Mouse (Mus musculus) lung, postnatal 0 days (tissue): ENCODE results near the gene Rilp.
A peak's percentile ranks its signal among the peaks of the same experiment; 100 is the strongest.

Experiments
- CTCF ChIP-seq: IDR thresholded peaks from 2 replicates; pipeline ENCODE4 v1.5.1; 2016; ENCODE audit warnings: antibody characterized with exemption, mild to moderate bottlenecking
- EP300 ChIP-seq: IDR thresholded peaks from 2 replicates; pipeline ENCODE4 v1.6.1; 2016; ENCODE audit warnings: antibody characterized with exemption, mild to moderate bottlenecking, control low read depth

GRCm38 (mm10) chr11:75549658-75550111, 39.8 kb downstream of the Rilp start:
- TF ChIP-seq CTCF (no peak), EP300 (peak; percentile 99)
